Mouse (Mus musculus) liver, adult 10 weeks (tissue): Measurements from ENCODE around the gene Lgalsl. TPM values are rescaled to one million over a fixed set of nuclear protein-coding genes. Genes with fewer than 3 reads are reported as not detected.

Source experiments
- polyA plus RNA-seq: library from polyadenylated mRNA; stranded (reverse); fragments of 350-450 nt; fragmentation: Illumina TruSeq; extraction: RNeasy Lipid Tissue Mini Kit (QIAGEN cat#74804); gene quantifications from one replicate; pipeline ENCODE4 v1.2.3, GENCODE M21; 2014; ENCODE audit warnings: low read depth, low replicate concordance

Gene Lgalsl
- polyA plus RNA-seq: 51.3 TPM

DNA sequence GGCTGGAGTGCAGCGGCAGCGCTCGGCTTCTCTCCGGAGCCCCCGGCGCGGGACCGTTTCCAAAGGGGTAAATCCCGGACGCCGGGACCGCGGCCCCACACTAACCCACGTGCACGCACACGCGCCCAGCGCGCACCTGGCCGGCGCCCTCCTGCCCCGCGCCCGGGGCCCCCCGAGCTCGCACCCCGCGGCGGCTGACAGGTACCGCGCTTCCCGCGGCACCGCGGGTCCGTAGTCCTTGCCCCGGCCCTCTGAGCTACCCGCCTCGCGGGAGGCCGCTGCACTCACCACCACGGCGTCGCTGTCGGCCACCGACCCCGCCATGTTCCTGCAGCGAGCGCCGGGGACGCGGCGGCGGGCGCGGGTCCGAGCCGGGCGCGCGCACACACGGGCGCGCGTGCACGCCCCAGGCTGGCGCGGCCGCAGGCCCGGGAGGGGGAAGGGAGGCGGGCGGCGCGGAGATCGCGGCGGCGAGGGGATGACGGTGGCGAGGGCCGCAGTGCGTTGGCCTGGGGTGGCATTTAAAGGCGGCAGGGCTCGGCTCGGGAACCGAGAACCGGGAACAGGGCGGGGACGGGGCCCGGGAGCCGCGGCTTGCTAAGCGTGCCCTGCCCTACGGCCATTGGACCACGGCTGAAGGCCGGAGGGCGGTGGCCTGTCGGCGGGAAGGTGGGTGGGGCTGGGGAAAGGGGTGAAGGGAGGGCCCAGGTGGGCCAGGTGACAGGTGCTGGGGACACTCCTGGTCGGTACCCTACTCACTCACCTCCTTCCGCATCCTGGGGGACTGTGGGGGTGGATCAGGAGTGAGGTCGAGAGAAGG lies at the start of gene Lgalsl:
Gene Lgalsl, minus strand, starts transcription at position 371 of the 820 bp plus-strand sequence.

Other genes with a start within 250 kb of the Lgalsl start
- 37.8 TPM for gene Aftph, start 89.5 kb downstream of the Lgalsl start, polyA plus RNA-seq